Mouse (Mus musculus) spleen, adult 2 months (tissue): ENCODE measurements around the gene Wdr18.

Experiments
- CTCF ChIP-seq: fragments of 200-500 bp; IDR thresholded peaks from 2 replicates; pipeline ENCODE4 v1.5.1; 2011; ENCODE audit warnings: mild to moderate bottlenecking, inconsistent platforms; ENCODE audit not compliant: insufficient read depth, insufficient read length, insufficient replicate concordance; ENCODE audit errors: extremely low read depth
- POLR2A ChIP-seq: fragments of 200-500 bp; IDR thresholded peaks from 2 replicates; pipeline ENCODE4 v1.6.1; 2011; ENCODE audit warnings: low read depth, low read length, inconsistent platforms

- no peak for TF ChIP-seq CTCF
- no peak; the same call in 1 of the 2 replicates for TF ChIP-seq POLR2A
Measured at GRCm38 (mm10) chr10:80017361-80017760, 57.4 kb downstream of the Wdr18 start.
